ENCODE assay signal across 8 mouse cellular contexts in the genomic region with DNA sequence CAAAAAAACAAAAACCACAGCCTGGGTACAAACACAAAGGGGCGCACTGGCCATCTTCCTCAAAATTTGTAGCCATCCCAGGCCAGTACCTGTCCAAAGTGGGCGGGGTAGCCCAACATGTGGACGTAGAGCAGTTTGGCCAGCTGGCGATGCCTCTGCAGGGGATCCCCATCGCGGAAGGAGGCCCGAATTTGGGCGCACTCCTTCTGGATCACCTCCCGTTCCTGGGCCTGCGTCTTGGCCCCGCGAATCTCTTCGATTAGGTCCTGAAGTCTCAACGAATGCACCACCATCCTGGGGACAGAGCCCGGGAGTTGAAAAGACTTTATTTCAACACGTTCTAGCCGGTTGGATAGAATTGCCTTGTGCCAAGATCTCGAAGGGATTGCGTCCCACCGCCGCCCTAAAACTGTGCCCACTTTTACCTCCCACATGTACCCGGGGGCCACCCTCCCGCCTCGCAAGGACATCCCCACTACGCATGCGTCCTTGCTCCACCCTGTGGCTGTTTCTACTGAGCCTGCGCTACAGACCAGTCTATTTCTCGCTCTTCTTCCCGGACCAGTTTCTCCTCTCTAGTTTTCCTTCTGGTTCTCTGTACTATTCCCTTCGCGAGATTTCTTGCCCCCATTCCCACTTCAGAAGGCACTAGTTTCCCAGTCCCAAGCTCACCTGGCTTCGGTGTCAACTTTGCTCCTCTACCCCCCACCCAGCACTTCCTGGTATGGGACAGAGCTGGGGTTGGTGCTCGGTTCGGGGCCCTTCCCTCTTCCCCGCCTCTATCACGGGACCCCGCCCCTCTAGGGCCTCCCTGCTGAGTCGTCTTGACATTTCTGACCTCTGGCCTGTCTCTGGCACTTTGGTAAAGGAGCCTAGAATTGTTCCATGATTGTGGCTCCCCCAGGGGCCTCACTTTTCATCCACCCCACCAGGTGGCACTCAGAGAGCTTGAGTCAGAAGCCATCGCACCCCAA. TPM values are rescaled to one million over a fixed set of nuclear protein-coding genes. Genes with fewer than 3 reads are reported as not detected.
A peak's percentile ranks its signal among the peaks of the same experiment; 100 is the strongest.
DNase-seq lines count a peak whose midpoint lies in the region; ATAC-seq and TF ChIP-seq lines count a peak whose summit lies in the region.

A gene (minus strand): TSS at position 758 of the 974 bp plus-strand sequence.

- H3K4me3 ChIP-seq in CH12.LX (replicated peaks in 1 of 3; ENCODE audit: low read depth in 2 of 3, low read length in 2 of 3, poor library complexity in 1 of 3), result peak within 1 kb of the TSS; percentile 62 to 83 (median 69)
- peak within 1 kb of the TSS; percentile 48 for H3K4me3 ChIP-seq in forebrain, embryonic 12.5 days (replicated peaks)
- H3K4me3 ChIP-seq in heart, postnatal 0 days (ENCODE audit: low read depth, low read length), result peak within 1 kb of the TSS; percentile 61
- peak within 1 kb of the TSS; percentile 42 for H3K4me3 ChIP-seq in neural tube, embryonic 14.5 days (ENCODE audit: low read depth, low read length)

- no peaks in the 10 kb centered on the region for H3K9me3 ChIP-seq in CH12.LX (replicated peaks; ENCODE audit: low read length)
- no peaks in the 10 kb centered on the region for H3K9me3 ChIP-seq in forebrain, embryonic 12.5 days
- H3K9me3 ChIP-seq in heart, postnatal 0 days (replicated peaks; ENCODE audit: control insufficient read depth, low read length), result no peaks in the 10 kb centered on the region
- H3K9me3 ChIP-seq in neural tube, embryonic 14.5 days (ENCODE audit: control insufficient read depth, low read length), result no peaks in the 10 kb centered on the region

- peak; percentile 91 for DNase-seq in CH12.LX (ENCODE audit: extremely low read depth)
- DNase-seq in c-Kit-positive CD71-negative TER-119-negative erythroid progenitor cells, embryonic 14.5 days (ENCODE audit: low read depth), result peak; percentile 79
- peak; percentile 81 for DNase-seq in heart, postnatal 0 days (ENCODE audit: low spot score)
- DNase-seq in kidney, postnatal 4 days, result peak; percentile 82 to 86
- DNase-seq in lung, adult 18-20 months, result peak; percentile 89 to 90
- peak; percentile 63 for DNase-seq in testis, postnatal 14 days (ENCODE audit: low spot score)

- peak within 1 kb of the TSS; percentile 79 for H3K9ac ChIP-seq in CH12.LX (ENCODE audit: insufficient read depth, low read depth)
- H3K9ac ChIP-seq in forebrain, embryonic 12.5 days, result peak within 1 kb of the TSS; percentile 70
- H3K9ac ChIP-seq in heart, postnatal 0 days (replicated peaks; ENCODE audit: low read depth, low read length), result peak within 1 kb of the TSS; percentile 53
- peak within 1 kb of the TSS; percentile 68 for H3K9ac ChIP-seq in neural tube, embryonic 14.5 days (replicated peaks; ENCODE audit: low read depth, low read length)

- TF ChIP-seq EP300 in CH12.LX (IDR thresholded peaks at IDR 0.05; ENCODE audit: low read length), result peak; percentile 48
- peak; percentile 17; the same call in 1 of the 2 replicates for TF ChIP-seq EP300 in heart, postnatal 0 days (IDR thresholded peaks at IDR 0.05; ENCODE audit: low read depth)

- no peak; the same call in 1 of the 2 replicates for TF ChIP-seq RAD21 in CH12.LX (IDR thresholded peaks at IDR 0.05; ENCODE audit: low read depth, low read length)

- H3K27me3 ChIP-seq in CH12.LX (replicated peaks), result peaks cover 11% of the 10 kb centered on the region
- peaks cover 25% of the 10 kb centered on the region for H3K27me3 ChIP-seq in forebrain, embryonic 12.5 days
- peaks cover 26% of the 10 kb centered on the region for H3K27me3 ChIP-seq in heart, postnatal 0 days (ENCODE audit: control insufficient read depth, insufficient read depth, low read length)
- no peaks in the 10 kb centered on the region for H3K27me3 ChIP-seq in neural tube, embryonic 14.5 days (ENCODE audit: control insufficient read depth, insufficient read depth, low read length)

- TF ChIP-seq CTCF in CH12.LX (conservative IDR thresholded peaks at IDR 0.05 in 1 of 2, IDR thresholded peaks at IDR 0.05 in 1 of 2; ENCODE audit: low read depth in 2 of 2, low read length in 2 of 2), result peak in 1 of 2 experiments; percentile 35; a peak in 2 of 4 replicates
- TF ChIP-seq CTCF in heart, postnatal 0 days (IDR thresholded peaks at IDR 0.05; ENCODE audit: low read depth), result peak; percentile 35

- peaks cover 6 to 31% of the 10 kb centered on the region in 2 experiments for H3K4me1 ChIP-seq in CH12.LX (ENCODE audit: control insufficient read depth in 1 of 2, insufficient read depth in 2 of 2)
- peaks cover 47% of the 10 kb centered on the region for H3K4me1 ChIP-seq in forebrain, embryonic 12.5 days
- peaks cover 14% of the 10 kb centered on the region; the same call in 1 of the 2 replicates for H3K4me1 ChIP-seq in heart, postnatal 0 days (ENCODE audit: control insufficient read depth, insufficient read depth)
- H3K4me1 ChIP-seq in neural tube, embryonic 14.5 days (ENCODE audit: control insufficient read depth, insufficient read depth, low read length), result peaks cover 20% of the 10 kb centered on the region

- peak; percentile 78 for TF ChIP-seq POLR2A in CH12.LX (IDR thresholded peaks at IDR 0.05; ENCODE audit: low read depth, low read length)

- peak; percentile 69 for ATAC-seq in forebrain, embryonic 12.5 days (ENCODE audit: low FRiP score)
- peak; percentile 75 for ATAC-seq in heart, postnatal 0 days (ENCODE audit: insufficient read depth, low read depth)
- ATAC-seq in neural tube, embryonic 14.5 days (ENCODE audit: low read depth), result peak; percentile 65

- H3K4me2 ChIP-seq in CH12.LX (ENCODE audit: insufficient read depth, low read depth, poor library complexity, severe bottlenecking), result peak within 1 kb of the TSS; percentile 77
- H3K4me2 ChIP-seq in forebrain, embryonic 12.5 days, result peak within 1 kb of the TSS; percentile 95
- H3K4me2 ChIP-seq in heart, postnatal 0 days (ENCODE audit: low read depth, low read length), result peak within 1 kb of the TSS; percentile 73
- peak within 1 kb of the TSS; percentile 94 for H3K4me2 ChIP-seq in neural tube, embryonic 14.5 days (ENCODE audit: low read depth, low read length)

- dilution Hi-C loops in CH12.LX (cut with MboI; ENCODE audit: extremely low pct_ligation_motif_present, extremely low pct_unique_long_range_greater_than_20kb, low sequenced_read_pairs), result no loop called here

- peaks cover 27 to 39% of the 10 kb centered on the region in 2 experiments for H3K36me3 ChIP-seq in CH12.LX (replicated peaks in 1 of 2; ENCODE audit: control insufficient read depth in 1 of 2, insufficient read depth in 1 of 2, low read length in 1 of 2)
- 0 out of 2 replicates have a peak, but pooled peaks cover under 1% of the 10 kb centered on the region for H3K36me3 ChIP-seq in forebrain, embryonic 12.5 days (replicated peaks)
- H3K36me3 ChIP-seq in heart, postnatal 0 days (replicated peaks; ENCODE audit: control insufficient read depth, insufficient read depth, low read length), result 0 out of 2 replicates have a peak, but pooled peaks cover 10% of the 10 kb centered on the region
- no peaks in the 10 kb centered on the region for H3K36me3 ChIP-seq in neural tube, embryonic 14.5 days (ENCODE audit: control insufficient read depth, insufficient read depth, low read length)

- WGBS in forebrain, embryonic 12.5 days, result under 1% methylated on average over 39 of the region's 39 CpGs
- WGBS in heart, postnatal 0 days, result 1% methylated on average over 39 of the region's 39 CpGs
- WGBS in neural tube, embryonic 14.5 days, result under 1% methylated on average over 39 of the region's 39 CpGs

- H3K79me2 ChIP-seq in CH12.LX (replicated peaks; ENCODE audit: control insufficient read depth, extremely low read depth, insufficient read depth, poor library complexity, severe bottlenecking), result no peaks in the 10 kb centered on the region

- in situ Hi-C loops in CH12.LX (cut with MboI; ENCODE audit: low pct_ligation_motif_present, low pct_unique_long_range_greater_than_20kb, low sequenced_read_pairs), result no loop called here

- H3K27ac ChIP-seq in CH12.LX (ENCODE audit: insufficient read depth, low read depth), result 0 out of 2 replicates have a peak within 1 kb of the TSS, but pooled peaks have one; percentile 19
- peak within 1 kb of the TSS; percentile 59; the same call in 1 of the 2 replicates for H3K27ac ChIP-seq in forebrain, embryonic 12.5 days
- peak within 1 kb of the TSS; percentile 74 for H3K27ac ChIP-seq in heart, postnatal 0 days (ENCODE audit: low read depth)
- peak within 1 kb of the TSS; percentile 64 for H3K27ac ChIP-seq in neural tube, embryonic 14.5 days (ENCODE audit: low read depth, low read length)

TF ChIP-seq in CH12.LX, 34 proteins besides CTCF, POLR2A, EP300 and RAD21 (continues in another document):
- TF ChIP-seq ELF1 (IDR thresholded peaks at IDR 0.05; ENCODE audit: low read depth, low read length), result peak; percentile 98
- TF ChIP-seq IRF4 (IDR thresholded peaks at IDR 0.05; ENCODE audit: low read depth, low read length), result no peak
- peak; percentile 10; the same call in 1 of the 2 replicates for TF ChIP-seq SMC3 (IDR thresholded peaks at IDR 0.05; ENCODE audit: low read depth, low read length)
- peak; percentile 74 for TF ChIP-seq MYC (IDR thresholded peaks at IDR 0.05; ENCODE audit: low read depth, low read length)
- TF ChIP-seq MAX (IDR thresholded peaks at IDR 0.05; ENCODE audit: low read length), result peak; percentile 77
- TF ChIP-seq KAT2A (IDR thresholded peaks at IDR 0.05; ENCODE audit: insufficient replicate concordance, low read length), result 0 out of 2 replicates have a peak, but pooled peaks have one; percentile 42
- TF ChIP-seq ZMIZ1 (IDR thresholded peaks at IDR 0.05; ENCODE audit: low read depth, low read length), result peak; percentile 61; the same call in 1 of the 2 replicates
- no peak for TF ChIP-seq ZKSCAN1 (IDR thresholded peaks at IDR 0.05; ENCODE audit: borderline replicate concordance, low read depth, low read length)
- no peak for TF ChIP-seq PAX5 (IDR thresholded peaks at IDR 0.05; ENCODE audit: low read length)
- TF ChIP-seq NRF1 (IDR thresholded peaks at IDR 0.05; ENCODE audit: low read depth, low read length), result peak; percentile 91
- TF ChIP-seq UBTF (IDR thresholded peaks at IDR 0.05; ENCODE audit: low read depth, low read length), result no peak
- TF ChIP-seq NELFE (IDR thresholded peaks at IDR 0.05; ENCODE audit: low read depth, low read length), result peak; percentile 87
- TF ChIP-seq MAZ (IDR thresholded peaks at IDR 0.05; ENCODE audit: low read depth, low read length), result peak; percentile 94
- TF ChIP-seq ETS1 (conservative IDR thresholded peaks at IDR 0.05; ENCODE audit: low read depth, low read length), result 0 out of 2 replicates have a peak, but pooled peaks have one; percentile 36
- no peak for TF ChIP-seq RCOR1 (conservative IDR thresholded peaks at IDR 0.05; ENCODE audit: low read depth, low read length)

RNA-seq across cellular contexts. Expression of the gene that starts here (rescaled TPM):
- total RNA-seq in CH12.LX (2012; rRNA removed) (23.4 and 28.5 TPM in 2 replicates), CH12.LX (2014; rRNA removed) (16.2 and 18.3 TPM in 2 replicates)
- 59.1 and 64.8 TPM in 2 replicates for polyA plus RNA-seq in CH12.LX (2012; ENCODE audit: insufficient read length, low read depth)
- 10.2 and 11.4 TPM in 2 replicates for polyA plus RNA-seq in forebrain, embryonic 12.5 days (2016; fragmentation: Nextera tagmentation; extraction: Ambion mirVana)
- total RNA-seq in heart, postnatal 0 days (2014; rRNA removed; ENCODE audit: low replicate concordance), result 0.93 and 3.9 TPM in 2 replicates
- 5.6 and 5.7 TPM in 2 replicates for polyA plus RNA-seq in heart, postnatal 0 days (2015; fragmentation: Nextera tagmentation; extraction: Ambion mirVana)
- polyA plus RNA-seq in neural tube, embryonic 14.5 days (2014; fragmentation: Nextera tagmentation; extraction: Ambion mirVana), result 5.4 and 7.0 TPM in 2 replicates

Comparison
In these comparisons a context has a peak if more than half of its experiments do, and no peak if none do; other contexts are left out.
1. Peak in every context shown above with its lines: DNase-seq, ATAC-seq, H3K4me3 ChIP-seq and H3K27ac ChIP-seq.
2. H3K27ac ChIP-seq: peak in every context shown above with its lines; median percentile 74 in heart, postnatal 0 days; 64 in neural tube, embryonic 14.5 days; 59 in forebrain, embryonic 12.5 days; 19 in CH12.LX.